Comparison of ENCODE assay signal across 8 mouse cellular contexts in the genomic region with DNA sequence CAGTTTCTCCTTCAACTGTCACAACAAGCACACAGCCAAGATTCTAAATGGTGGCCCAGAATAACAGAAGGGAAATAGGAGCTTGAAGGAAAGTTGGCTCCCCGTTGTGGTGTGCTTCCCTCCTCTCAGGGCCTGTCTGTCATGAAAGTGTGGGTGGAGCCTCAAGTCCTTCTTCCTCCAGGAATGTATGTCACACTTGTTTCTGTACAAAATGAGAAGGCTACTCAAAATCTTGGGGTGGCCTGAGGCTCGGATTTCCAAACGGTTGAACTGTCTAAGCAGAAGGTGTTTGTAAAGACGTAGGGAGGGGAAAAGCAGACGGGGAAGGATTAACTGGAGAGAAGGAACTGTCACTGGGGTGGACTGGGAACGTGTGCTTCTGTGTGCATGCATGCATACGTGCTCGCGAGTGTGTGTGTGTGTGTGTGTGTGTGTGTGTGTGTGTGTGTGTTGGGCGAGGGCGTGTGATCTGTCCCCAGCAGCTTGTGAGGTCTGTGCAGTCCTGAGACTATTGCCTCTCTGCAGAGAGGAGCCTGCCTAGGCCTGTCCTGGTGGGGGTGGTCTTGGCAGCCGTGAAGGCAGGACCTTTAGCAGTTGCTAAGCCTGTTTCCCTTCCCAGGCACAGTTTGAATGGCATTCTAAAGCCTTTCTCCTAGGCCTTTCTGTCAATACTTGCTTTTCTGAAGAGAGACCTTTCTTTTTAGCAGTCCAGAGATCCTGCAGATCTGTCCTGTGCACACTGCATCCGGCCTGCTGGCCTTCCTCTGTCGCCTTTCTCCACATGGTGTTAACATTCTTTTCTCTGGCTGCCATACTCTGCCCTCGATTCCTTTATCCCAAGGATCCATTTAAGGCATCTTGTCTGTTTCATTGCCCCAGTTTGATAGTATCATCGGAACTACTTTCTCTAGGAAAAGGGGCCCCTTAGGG. TPM values are rescaled to one million over a fixed set of nuclear protein-coding genes. Genes with fewer than 3 reads are reported as not detected.
DNase-seq lines count a peak whose midpoint lies in the region; ATAC-seq and TF ChIP-seq lines count a peak whose summit lies in the region.

No protein-coding gene starts in this region.

- in situ Hi-C loops in ES-E14 (cut with MboI; ENCODE audit: low sequenced_read_pairs in 2 of 2, unreplicated experiment in 2 of 2): no loop called here

- H3K27me3 ChIP-seq in heart, embryonic 12.5 days (replicated peaks): no peaks in the 10 kb centered on the region
- H3K27me3 ChIP-seq in forebrain, embryonic 14.5 days (replicated peaks; ENCODE audit: control insufficient read depth, insufficient read depth, low read length): no peaks in the 10 kb centered on the region
- H3K27me3 ChIP-seq in lung, embryonic 16.5 days (ENCODE audit: control insufficient read depth, insufficient read depth, low read depth, low read length): no peaks in the 10 kb centered on the region

- WGBS in heart, embryonic 12.5 days: 49% methylated on average over 16 of the region's 16 CpGs
- 26% methylated on average over 16 of the region's 16 CpGs for WGBS in forebrain, embryonic 14.5 days
- 25% methylated on average over 16 of the region's 16 CpGs for WGBS in lung, embryonic 16.5 days

- peaks cover 67% of the 10 kb centered on the region for H3K4me1 ChIP-seq in heart, embryonic 12.5 days (replicated peaks)
- peaks cover 11 to 28% of the 10 kb centered on the region in 2 experiments for H3K4me1 ChIP-seq in ES-E14 (ENCODE audit: control insufficient read depth in 2 of 2, insufficient read depth in 2 of 2, low read length in 2 of 2, poor library complexity in 1 of 2)
- H3K4me1 ChIP-seq in forebrain, embryonic 14.5 days (ENCODE audit: control insufficient read depth, insufficient read depth, low read length): peaks cover 19% of the 10 kb centered on the region
- peaks cover 48% of the 10 kb centered on the region for H3K4me1 ChIP-seq in lung, embryonic 16.5 days (replicated peaks; ENCODE audit: control insufficient read depth, insufficient read depth, low read length)

- no peak overlapping the region for H3K4me2 ChIP-seq in heart, embryonic 12.5 days
- H3K4me2 ChIP-seq in forebrain, embryonic 14.5 days (ENCODE audit: low read length): no peak overlapping the region
- no peak overlapping the region for H3K4me2 ChIP-seq in lung, embryonic 16.5 days (ENCODE audit: low read depth, low read length)

- no peak overlapping the region for H3K4me3 ChIP-seq in heart, embryonic 12.5 days
- no peak overlapping the region for H3K4me3 ChIP-seq in ES-E14 (ENCODE audit: insufficient read depth in 1 of 2, low read depth in 1 of 2, low read length in 2 of 2, poor library complexity in 1 of 2, severe bottlenecking in 1 of 2)
- H3K4me3 ChIP-seq in forebrain, embryonic 14.5 days (ENCODE audit: low read depth, low read length): no peak overlapping the region
- H3K4me3 ChIP-seq in lung, embryonic 16.5 days (ENCODE audit: low read length): no peak overlapping the region

- H3K36me3 ChIP-seq in heart, embryonic 12.5 days: peaks cover 3% of the 10 kb centered on the region; the same call in 1 of the 2 replicates
- no peaks in the 10 kb centered on the region for H3K36me3 ChIP-seq in ES-E14 (ENCODE audit: control insufficient read depth, insufficient read depth, low read length, poor library complexity, severe bottlenecking)
- H3K36me3 ChIP-seq in forebrain, embryonic 14.5 days (ENCODE audit: control insufficient read depth, insufficient read depth, low read length): no peaks in the 10 kb centered on the region
- H3K36me3 ChIP-seq in lung, embryonic 16.5 days (ENCODE audit: control insufficient read depth, insufficient read depth, low read length): no peaks in the 10 kb centered on the region

- peak overlapping the region; percentile 57 for H3K27ac ChIP-seq in heart, embryonic 12.5 days (ENCODE audit: poor library complexity, severe bottlenecking)
- peak overlapping the region; percentile 77 for H3K27ac ChIP-seq in ES-E14 (ENCODE audit: insufficient read depth, low read depth, low read length, poor library complexity, severe bottlenecking)
- peak overlapping the region; percentile 17; the same call in 1 of the 2 replicates for H3K27ac ChIP-seq in forebrain, embryonic 14.5 days (ENCODE audit: low read depth, low read length)
- H3K27ac ChIP-seq in lung, embryonic 16.5 days (ENCODE audit: low read length): peak overlapping the region; percentile 91

- ATAC-seq in heart, embryonic 12.5 days (ENCODE audit: insufficient number of reproducible peaks, low FRiP score): no peak
- ATAC-seq in forebrain, embryonic 14.5 days: peak; percentile 82
- peak; percentile 75 for ATAC-seq in lung, embryonic 16.5 days (ENCODE audit: low read depth)

- no peak for DNase-seq in heart, adult 11 months
- DNase-seq in ES-E14 (ENCODE audit: low read depth, low spot score): no peak
- peak; percentile 89 for DNase-seq in forebrain, embryonic 14.5 days (ENCODE audit: low spot score)
- DNase-seq in testis, postnatal 14 days (ENCODE audit: low spot score): no peak
- no peak for DNase-seq in testis, postnatal 10 days (ENCODE audit: low spot score)
- DNase-seq in yolk sac, embryonic 10.5 days (ENCODE audit: low spot score): no peak

- no peaks in the 10 kb centered on the region for H3K9me3 ChIP-seq in heart, embryonic 12.5 days (replicated peaks)
- no peaks in the 10 kb centered on the region for H3K9me3 ChIP-seq in ES-E14 (ENCODE audit: control insufficient read depth, insufficient read depth, low read depth, low read length)
- no peaks in the 10 kb centered on the region for H3K9me3 ChIP-seq in forebrain, embryonic 14.5 days (replicated peaks; ENCODE audit: control insufficient read depth, low read length)
- H3K9me3 ChIP-seq in lung, embryonic 16.5 days (ENCODE audit: control insufficient read depth, low read length): no peaks in the 10 kb centered on the region

- no peak overlapping the region for H3K9ac ChIP-seq in heart, embryonic 12.5 days
- peak overlapping the region; percentile 49; the same call in 1 of the 2 replicates for H3K9ac ChIP-seq in ES-E14 (ENCODE audit: insufficient read depth, low read depth, low read length, poor library complexity, severe bottlenecking)
- no peak overlapping the region for H3K9ac ChIP-seq in forebrain, embryonic 14.5 days (ENCODE audit: low read length)
- H3K9ac ChIP-seq in lung, embryonic 16.5 days (ENCODE audit: low read length): 0 out of 2 replicates have a peak overlapping the region, but pooled peaks have one; percentile 8

TF ChIP-seq in ES-E14, 5 proteins besides CTCF, POLR2A, EP300 and RAD21:
- TF ChIP-seq HCFC1 (IDR thresholded peaks at IDR 0.05; ENCODE audit: borderline replicate concordance, insufficient read depth, low read length) (no peak), MAFK (IDR thresholded peaks at IDR 0.05; ENCODE audit: insufficient read depth, low read depth, low read length) (no peak), ZNF384 (IDR thresholded peaks at IDR 0.05; ENCODE audit: low read depth, low read length) (no peak), ZC3H11A (IDR thresholded peaks at IDR 0.05; ENCODE audit: borderline replicate concordance, low read depth, low read length) (no peak), CHD2 (IDR thresholded peaks at IDR 0.05; ENCODE audit: low read depth, low read length) (no peak)

RNA-seq across cellular contexts. Expression of a gene that starts 53.8 kb away (rescaled TPM):
- polyA plus RNA-seq in heart, embryonic 12.5 days (2016; fragmentation: Nextera tagmentation; extraction: Ambion mirVana): 74.8 and 76.8 TPM in 2 replicates
- 60.6 and 101 TPM in 2 replicates for total RNA-seq in ES-E14 (2012; rRNA removed)
- 4.7 and 7.0 TPM in 2 replicates for polyA plus RNA-seq in forebrain, embryonic 14.5 days (2014; fragmentation: Nextera tagmentation; extraction: Ambion mirVana)
- 9.8 and 10.9 TPM in 2 replicates for polyA plus RNA-seq in lung, embryonic 16.5 days (2015; fragmentation: Nextera tagmentation; extraction: Ambion mirVana)

Comparison
In these comparisons a context has a peak if more than half of its experiments do, and no peak if none do; other contexts are left out.
1. H3K27ac ChIP-seq: peak in every context shown above with its lines; median percentile 91 in lung, embryonic 16.5 days; 77 in ES-E14; 57 in heart, embryonic 12.5 days; 17 in forebrain, embryonic 14.5 days.
2. H3K9ac ChIP-seq: peak in ES-E14 (single experiment) and lung, embryonic 16.5 days (single experiment); none in heart, embryonic 12.5 days (single experiment) and forebrain, embryonic 14.5 days (single experiment).